Mouse (Mus musculus): ENCODE data around the gene Naa80. TPM values are rescaled to one million over a fixed set of nuclear protein-coding genes. Genes with fewer than 3 reads are reported as not detected.

The Naa80 gene
- polyA plus RNA-seq, 1 experiment from 2014 or later, result 19.2 TPM

- ATAC-seq, result no peak
- H3K27me3 ChIP-seq (replicated peaks; ENCODE audit: control insufficient read depth, insufficient read depth, low read length), result no peaks in the 10 kb centered on the region
- 82% methylated on average over 5 of the region's 5 CpGs for WGBS
- H3K4me3 ChIP-seq (ENCODE audit: low read length), result no peak overlapping the region
- H3K9me3 ChIP-seq (ENCODE audit: control insufficient read depth, low read length), result no peaks in the 10 kb centered on the region
- no peak overlapping the region for H3K9ac ChIP-seq (ENCODE audit: low read depth, low read length)
- peaks cover 32% of the 10 kb centered on the region for H3K4me1 ChIP-seq (ENCODE audit: control insufficient read depth, insufficient read depth, low read length)
- peaks cover 3% of the 10 kb centered on the region; the same call in 1 of the 2 replicates for H3K36me3 ChIP-seq (ENCODE audit: control insufficient read depth, insufficient read depth, low read length)
- no peak overlapping the region for H3K27ac ChIP-seq (ENCODE audit: low read length)
- H3K4me2 ChIP-seq (ENCODE audit: low read depth, low read length), result no peak overlapping the region
These were observed 30.7 kb upstream of the Naa80 start for GRCm38 (mm10) chr9:107547957-107548356.

GRCm38 (mm10) chr9:107548820-107549219, 29.9 kb upstream of the Naa80 start:
- Histone ChIP-seq H3K9me3 (ENCODE audit: control insufficient read depth, low read length) (no peaks in the 10 kb centered on the region), H3K4me2 (ENCODE audit: low read depth, low read length) (no peak overlapping the region), H3K27me3 (replicated peaks; ENCODE audit: control insufficient read depth, insufficient read depth, low read length) (no peaks in the 10 kb centered on the region), H3K27ac (ENCODE audit: low read length) (no peak overlapping the region), H3K4me3 (ENCODE audit: low read length) (no peak overlapping the region), H3K4me1 (ENCODE audit: control insufficient read depth, insufficient read depth, low read length) (peaks cover 38% of the 10 kb centered on the region), H3K9ac (ENCODE audit: low read depth, low read length) (no peak overlapping the region), H3K36me3 (ENCODE audit: control insufficient read depth, insufficient read depth, low read length) (peaks cover 3% of the 10 kb centered on the region; the same call in 1 of the 2 replicates)
- WGBS, result 91% methylated on average over 10 of the region's 10 CpGs
- no peak for ATAC-seq

GRCm38 (mm10) chr9:107549297-107550074, 29.2 kb upstream of the Naa80 start:
- H3K27me3 ChIP-seq (replicated peaks; ENCODE audit: control insufficient read depth, insufficient read depth, low read length), result no peaks in the 10 kb centered on the region
- 81% methylated on average over 20 of the region's 20 CpGs for WGBS
- ATAC-seq, result no peak
- peaks cover 3% of the 10 kb centered on the region; the same call in 1 of the 2 replicates for H3K36me3 ChIP-seq (ENCODE audit: control insufficient read depth, insufficient read depth, low read length)
- no peaks in the 10 kb centered on the region for H3K9me3 ChIP-seq (ENCODE audit: control insufficient read depth, low read length)
- no peak overlapping the region for H3K4me2 ChIP-seq (ENCODE audit: low read depth, low read length)
- H3K4me3 ChIP-seq (ENCODE audit: low read length), result no peak overlapping the region
- no peak overlapping the region for H3K9ac ChIP-seq (ENCODE audit: low read depth, low read length)
- H3K27ac ChIP-seq (ENCODE audit: low read length), result no peak overlapping the region
- H3K4me1 ChIP-seq (ENCODE audit: control insufficient read depth, insufficient read depth, low read length), result peaks cover 41% of the 10 kb centered on the region

DNA sequence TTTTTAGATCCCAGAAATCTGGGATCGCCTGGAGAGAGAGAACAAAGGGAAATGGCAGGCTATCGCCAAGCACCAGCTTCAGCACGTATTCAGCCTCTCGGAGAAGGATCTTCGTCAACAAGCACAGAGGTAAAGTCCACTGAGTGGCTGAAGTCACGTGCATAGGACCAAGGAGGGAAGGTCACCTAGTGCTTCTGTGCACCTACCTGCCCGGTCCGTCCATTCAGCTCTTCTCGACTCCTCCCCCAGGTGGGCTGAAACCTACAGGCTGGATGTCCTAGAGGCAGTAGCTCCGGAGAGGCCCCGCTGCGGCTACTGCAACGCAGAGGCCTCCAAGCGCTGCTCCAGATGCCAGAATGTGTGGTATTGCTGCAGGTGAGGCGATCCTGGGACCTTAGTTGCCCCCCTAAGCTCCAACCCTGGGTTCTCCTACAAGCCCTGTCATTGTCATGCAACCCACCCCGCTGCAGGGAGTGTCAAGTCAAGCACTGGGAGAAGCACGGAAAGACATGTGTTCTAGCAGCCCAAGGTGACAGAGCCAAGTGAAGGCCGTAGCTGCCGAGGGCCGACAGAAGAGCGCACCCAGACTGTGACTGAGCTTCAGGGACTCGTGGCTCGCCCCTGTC, 28.1 kb upstream of the Naa80 start:
- ATAC-seq, result no peak
- WGBS, result 32% methylated on average over 23 of the region's 23 CpGs

GRCm38 (mm10) chr9:107551117-107551889, 27.4 kb upstream of the Naa80 start, which contains the start of gene Rassf1:
TSS of gene Rassf1 (plus strand) at chr9:107551555.
- Histone ChIP-seq H3K9ac (ENCODE audit: low read depth, low read length) (peak within 1 kb of the TSS; percentile 75), H3K27me3 (replicated peaks; ENCODE audit: control insufficient read depth, insufficient read depth, low read length) (no peaks in the 10 kb centered on the region), H3K36me3 (ENCODE audit: control insufficient read depth, insufficient read depth, low read length) (no peaks in the 10 kb centered on the region), H3K4me2 (ENCODE audit: low read depth, low read length) (peak within 1 kb of the TSS; percentile 96), H3K27ac (ENCODE audit: low read length) (peak within 1 kb of the TSS; percentile 77), H3K9me3 (ENCODE audit: control insufficient read depth, low read length) (no peaks in the 10 kb centered on the region), H3K4me3 (ENCODE audit: low read length) (peak within 1 kb of the TSS; percentile 62), H3K4me1 (ENCODE audit: control insufficient read depth, insufficient read depth, low read length) (peaks cover 48% of the 10 kb centered on the region)
- peak; percentile 49 for ATAC-seq
- WGBS, result 1% methylated on average over 63 of the region's 63 CpGs

More for the DNA sequence above, 28.1 kb upstream of the Naa80 start:
- peaks cover 41% of the 10 kb centered on the region for H3K4me1 ChIP-seq (ENCODE audit: control insufficient read depth, insufficient read depth, low read length)
- no peaks in the 10 kb centered on the region for H3K36me3 ChIP-seq (ENCODE audit: control insufficient read depth, insufficient read depth, low read length)
- H3K4me3 ChIP-seq (ENCODE audit: low read length), result peak overlapping the region; percentile 62
- no peaks in the 10 kb centered on the region for H3K27me3 ChIP-seq (replicated peaks; ENCODE audit: control insufficient read depth, insufficient read depth, low read length)
- H3K9ac ChIP-seq (ENCODE audit: low read depth, low read length), result peak overlapping the region; percentile 75
- peak overlapping the region; percentile 58 for H3K27ac ChIP-seq (ENCODE audit: low read length)
- H3K4me2 ChIP-seq (ENCODE audit: low read depth, low read length), result peak overlapping the region; percentile 96
- no peaks in the 10 kb centered on the region for H3K9me3 ChIP-seq (ENCODE audit: control insufficient read depth, low read length)

DNA sequence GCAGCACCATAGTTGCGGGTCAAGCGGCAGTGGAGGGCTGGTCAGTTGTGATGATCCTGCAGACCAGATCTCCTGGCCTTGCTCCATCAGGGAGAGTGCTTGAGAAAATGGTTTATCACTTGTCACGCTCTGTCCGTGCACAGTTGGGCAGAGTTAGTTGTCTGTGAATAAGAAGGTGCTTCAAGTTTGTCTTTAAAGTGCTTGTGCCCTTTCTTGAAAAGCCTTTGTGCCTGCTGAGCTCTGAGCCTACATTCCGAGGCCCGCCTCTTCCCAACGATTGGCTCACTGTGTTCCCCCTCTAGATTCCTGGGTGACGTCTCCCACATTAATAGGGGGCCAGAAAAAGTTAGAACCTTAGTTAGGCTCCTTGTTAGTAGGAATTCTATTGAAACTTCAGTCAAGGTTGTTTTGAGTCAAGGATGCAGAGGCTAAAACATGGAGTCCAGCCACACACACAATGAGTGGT, 26.8 kb upstream of the Naa80 start:
- ATAC-seq, result no peak
- H3K4me3 ChIP-seq (ENCODE audit: low read length), result peak overlapping the region; percentile 62
- WGBS, result 15% methylated on average over 8 of the region's 8 CpGs
- peak overlapping the region; percentile 77 for H3K27ac ChIP-seq (ENCODE audit: low read length)
- H3K9me3 ChIP-seq (ENCODE audit: control insufficient read depth, low read length), result no peaks in the 10 kb centered on the region
- H3K4me2 ChIP-seq (ENCODE audit: low read depth, low read length), result peak overlapping the region; percentile 96
- peak overlapping the region; percentile 75 for H3K9ac ChIP-seq (ENCODE audit: low read depth, low read length)
- peaks cover 52% of the 10 kb centered on the region for H3K4me1 ChIP-seq (ENCODE audit: control insufficient read depth, insufficient read depth, low read length)
- no peaks in the 10 kb centered on the region for H3K36me3 ChIP-seq (ENCODE audit: control insufficient read depth, insufficient read depth, low read length)
- H3K27me3 ChIP-seq (replicated peaks; ENCODE audit: control insufficient read depth, insufficient read depth, low read length), result no peaks in the 10 kb centered on the region

DNA sequence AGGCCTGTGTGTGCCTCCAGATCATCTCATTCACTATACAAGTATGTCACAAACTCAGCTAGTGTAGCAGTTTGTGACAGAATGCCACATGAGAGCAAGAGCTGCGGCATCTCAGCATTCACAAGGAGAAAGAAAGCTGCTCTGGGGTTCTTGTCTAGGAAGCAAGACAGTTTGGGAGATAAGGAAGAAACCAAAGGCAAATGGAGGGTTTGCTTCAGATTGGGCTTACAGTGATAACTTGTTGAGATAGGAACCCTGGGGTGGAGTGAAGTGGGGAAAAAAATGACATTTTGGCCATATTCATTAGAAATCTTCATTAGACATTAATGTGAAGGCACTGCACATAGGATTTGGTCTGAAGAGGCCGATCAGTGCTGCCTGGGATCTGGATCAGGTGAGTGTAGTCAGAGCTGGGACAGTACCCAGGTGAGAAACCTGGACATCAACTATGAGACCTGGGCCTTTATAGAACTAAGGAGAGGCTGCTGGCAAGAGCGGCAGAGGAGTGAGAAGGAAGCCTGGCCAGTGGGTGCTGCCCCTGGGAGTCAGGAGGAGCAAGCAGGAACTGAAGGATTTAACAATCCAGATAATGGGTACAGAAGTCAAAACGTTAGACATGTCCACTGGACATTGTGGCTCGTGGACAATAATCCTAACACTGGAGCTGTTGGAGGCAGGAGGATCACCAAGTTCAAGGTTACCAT, 25.8 kb upstream of the Naa80 start:
- Histone ChIP-seq H3K9ac (ENCODE audit: low read depth, low read length) (peak overlapping the region; percentile 94; the same call in 1 of the 2 replicates), H3K36me3 (ENCODE audit: control insufficient read depth, insufficient read depth, low read length) (peaks cover 8% of the 10 kb centered on the region; the same call in 1 of the 2 replicates), H3K4me1 (ENCODE audit: control insufficient read depth, insufficient read depth, low read length) (peaks cover 47% of the 10 kb centered on the region), H3K4me2 (ENCODE audit: low read depth, low read length) (peak overlapping the region; percentile 96), H3K4me3 (ENCODE audit: low read length) (peak overlapping the region; percentile 84; the same call in 1 of the 2 replicates), H3K27me3 (replicated peaks; ENCODE audit: control insufficient read depth, insufficient read depth, low read length) (no peaks in the 10 kb centered on the region), H3K9me3 (ENCODE audit: control insufficient read depth, low read length) (no peaks in the 10 kb centered on the region), H3K27ac (ENCODE audit: low read length) (no peak overlapping the region)
- no peak for ATAC-seq
- 72% methylated on average over 5 of the region's 5 CpGs for WGBS

DNA sequence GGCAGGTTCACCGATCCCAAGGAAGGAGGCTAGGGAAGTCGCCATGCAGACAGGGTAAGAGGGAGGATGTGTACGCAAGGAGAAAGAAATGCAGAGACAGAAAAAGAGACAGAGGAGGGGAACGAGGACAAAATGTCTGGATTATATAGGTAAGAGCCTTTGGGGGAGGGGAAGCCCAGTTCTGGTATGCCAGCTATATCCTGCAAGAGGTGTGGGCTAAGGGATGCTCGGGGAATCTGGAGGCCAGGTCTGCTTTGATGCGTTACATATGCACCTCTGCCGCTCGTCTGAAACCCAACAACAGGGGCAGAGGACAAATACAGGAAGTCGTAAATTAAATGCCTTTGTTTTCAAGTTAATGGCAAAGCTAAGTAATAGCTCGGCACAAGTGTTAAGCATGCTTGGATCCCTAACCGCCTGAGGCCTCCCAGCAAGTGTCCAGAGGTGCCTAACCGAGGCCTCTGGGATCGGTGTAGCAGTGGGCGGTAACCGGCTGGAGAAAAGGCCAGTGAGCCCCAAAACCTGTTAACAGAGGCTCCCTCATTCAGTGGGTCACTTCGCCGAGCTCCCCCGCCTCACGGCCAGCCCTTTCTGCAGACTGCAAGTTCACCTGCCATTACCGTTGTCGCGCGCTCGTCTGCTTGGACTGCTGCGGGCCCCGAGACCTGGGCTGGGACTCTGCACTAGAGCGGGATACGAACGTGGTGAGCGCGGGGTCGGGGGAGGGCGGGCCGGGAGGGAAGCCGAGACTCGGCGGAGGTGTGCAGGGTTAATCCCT, 25.0 kb upstream of the Naa80 start:
- Histone ChIP-seq H3K4me3 (ENCODE audit: low read length) (peak overlapping the region; percentile 84), H3K4me1 (ENCODE audit: control insufficient read depth, insufficient read depth, low read length) (peaks cover 47% of the 10 kb centered on the region), H3K27ac (ENCODE audit: low read length) (peak overlapping the region; percentile 88), H3K4me2 (ENCODE audit: low read depth, low read length) (peak overlapping the region; percentile 96), H3K9me3 (ENCODE audit: control insufficient read depth, low read length) (no peaks in the 10 kb centered on the region), H3K36me3 (ENCODE audit: control insufficient read depth, insufficient read depth, low read length) (peaks cover 12% of the 10 kb centered on the region; the same call in 1 of the 2 replicates), H3K9ac (ENCODE audit: low read depth, low read length) (peak overlapping the region; percentile 94), H3K27me3 (replicated peaks; ENCODE audit: control insufficient read depth, insufficient read depth, low read length) (no peaks in the 10 kb centered on the region)
- WGBS, result 4% methylated on average over 37 of the region's 37 CpGs
- peak; percentile 50 for ATAC-seq
